Mouse (Mus musculus): ENCODE results near the gene Gm20834.
"Not testable (repeated sequence)": the region's sequence is repeated elsewhere in the genome, so short reads cannot be mapped to it uniquely, and the experiment has no call there.

Gene Gm20834

GRCm38 (mm10) chrY:10324489-10324888 is at the start of gene Gm20834:
Gm20834 (minus strand) TSS chrY:10324589.
- not testable (repeated sequence) for DNase-seq (ENCODE audit: low spot score)
